Mouse (Mus musculus) hindbrain, embryonic 14.5 days (tissue): ENCODE data around the gene Smad6. TPM values are rescaled to one million over a fixed set of nuclear protein-coding genes. Genes with fewer than 3 reads are reported as not detected.

ENCODE experiments used
- ATAC-seq: fragments of 200-750 bp; cut with Nextera tagmentation; 2 replicates; pipeline ENCODE4 v1.8.0; 2017; ENCODE audit warnings: moderate number of reproducible peaks, mild to moderate bottlenecking, moderate TSS enrichment, moderate library complexity; ENCODE audit not compliant: low FRiP score
- DNase-seq: peaks from one replicate; pipeline ENCODE4 v3.0.0-alpha.2; 2015; ENCODE audit warnings: low spot score
- H3K27ac ChIP-seq: fragments of 300-500 bp; sonication (generic); 2 replicates; pipeline ENCODE4 v1.5.1; 2014; ENCODE audit warnings: mild to moderate bottlenecking, moderate library complexity
- H3K27me3 ChIP-seq: fragments of 300-500 bp; sonication (generic); 2 replicates; pipeline ENCODE4 v1.6.1; 2014; ENCODE audit warnings: mild to moderate bottlenecking, low read length, mixed read lengths; ENCODE audit not compliant: control insufficient read depth, insufficient read depth
- H3K36me3 ChIP-seq: fragments of 300-500 bp; sonication (generic); replicated peaks from 2 replicates; pipeline ENCODE4 v1.6.1; 2014; ENCODE audit not compliant: control insufficient read depth, insufficient read depth
- H3K4me1 ChIP-seq: fragments of 300-500 bp; sonication (generic); replicated peaks from 2 replicates; pipeline ENCODE4 v1.6.1; 2014; ENCODE audit warnings: antibody characterized with exemption, low read length, mixed read lengths; ENCODE audit not compliant: control insufficient read depth, insufficient read depth
- H3K4me2 ChIP-seq: fragments of 300-500 bp; sonication (generic); replicated peaks from 2 replicates; pipeline ENCODE4 v1.6.1; 2014; ENCODE audit warnings: mild to moderate bottlenecking, moderate library complexity
- H3K4me3 ChIP-seq: fragments of 300-500 bp; sonication (generic); replicated peaks from 2 replicates; pipeline ENCODE4 v1.5.1; 2014; ENCODE audit warnings: mild to moderate bottlenecking, low read length
- H3K9ac ChIP-seq: fragments of 300-500 bp; sonication (generic); 2 replicates; pipeline ENCODE4 v1.6.1; 2014
- H3K9me3 ChIP-seq: fragments of 300-500 bp; sonication (generic); 2 replicates; pipeline ENCODE4 v1.6.1; 2016; ENCODE audit warnings: low read length; ENCODE audit not compliant: control insufficient read depth
- WGBS: fragments of 180-500 bp; shearing (Covaris S2); extraction: QIAGEN DNeasy Blood & Tissue Kit; methylation state at CpG from one replicate; pipeline ENCODE4 v1.1.7; 2014; 5-methylcytosine and 5-hydroxymethylcytosine counted together
- polyA plus RNA-seq: library from polyadenylated mRNA; unstranded; fragments of >200 nt; fragmentation: Nextera tagmentation; extraction: Ambion mirVana; gene quantifications from 2 replicates; pipeline ENCODE4 v1.2.1, GENCODE M21; 2014

Gene Smad6
- polyA plus RNA-seq, result 2.3 and 2.7 TPM in 2 replicates

DNA sequence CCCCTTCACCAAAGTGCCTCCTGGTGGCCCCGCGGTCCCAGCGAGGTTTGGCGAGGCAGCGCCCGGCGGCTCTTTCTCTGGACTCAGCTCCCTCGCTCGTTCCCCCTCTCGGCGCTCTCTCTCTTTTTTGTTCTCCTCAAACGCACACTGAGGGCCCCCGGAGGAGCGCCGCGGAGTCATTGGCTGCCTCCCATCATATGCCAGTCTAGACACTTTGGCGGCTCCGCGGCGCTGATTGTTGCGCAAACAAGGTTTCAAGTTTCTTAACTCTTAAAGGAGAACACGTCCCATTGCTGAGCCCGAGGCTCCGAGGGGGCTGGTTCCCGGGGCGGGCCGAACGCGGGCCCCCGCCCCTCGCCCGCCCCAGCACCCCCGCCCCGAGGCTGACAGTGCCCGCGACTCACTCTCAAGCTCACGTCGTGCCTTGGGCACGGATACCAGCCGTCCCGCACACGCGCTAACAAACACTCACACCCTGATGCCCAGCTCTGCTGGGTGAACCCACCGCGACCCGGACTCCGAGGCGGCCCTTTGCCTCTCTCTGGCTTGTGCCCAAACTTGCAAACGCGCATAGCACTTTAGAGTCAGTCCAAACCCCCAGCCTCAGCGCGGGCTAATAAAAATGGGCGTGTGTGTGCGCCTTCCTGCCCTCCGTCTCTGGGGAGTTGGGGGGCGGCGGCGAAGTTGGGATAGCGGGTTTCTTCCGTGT, at the start of gene Smad6:
TSS of gene Smad6 (minus strand) at position 207 of the 709 bp plus-strand sequence.
- Histone ChIP-seq H3K9ac (peak within 1 kb of the TSS; percentile 70), H3K27ac (peak within 1 kb of the TSS; percentile 59), H3K4me1 (peaks cover 52% of the 10 kb centered on the region), H3K36me3 (no peaks in the 10 kb centered on the region), H3K4me3 (peak within 1 kb of the TSS; percentile 55), H3K4me2 (peak within 1 kb of the TSS; percentile 89), H3K27me3 (peaks cover 49% of the 10 kb centered on the region), H3K9me3 (no peaks in the 10 kb centered on the region)
- ATAC-seq (peak; percentile 73), DNase-seq (peak; percentile 84)
- under 1% methylated on average over 55 of the region's 60 CpGs for WGBS

GRCm38 (mm10) chr9:64070674-64071073, 48.8 kb upstream of the Smad6 start:
- WGBS, result 91% methylated on average over 5 of the region's 5 CpGs
- H3K27me3 ChIP-seq, result no peaks in the 10 kb centered on the region
- no peak for DNase-seq
- no peak overlapping the region for H3K9ac ChIP-seq
- no peaks in the 10 kb centered on the region for H3K36me3 ChIP-seq
- H3K27ac ChIP-seq, result no peak overlapping the region
- no peak overlapping the region for H3K4me3 ChIP-seq
- no peak for ATAC-seq
- H3K9me3 ChIP-seq, result no peaks in the 10 kb centered on the region
- H3K4me1 ChIP-seq, result peaks cover 13% of the 10 kb centered on the region
- H3K4me2 ChIP-seq, result no peak overlapping the region

DNA sequence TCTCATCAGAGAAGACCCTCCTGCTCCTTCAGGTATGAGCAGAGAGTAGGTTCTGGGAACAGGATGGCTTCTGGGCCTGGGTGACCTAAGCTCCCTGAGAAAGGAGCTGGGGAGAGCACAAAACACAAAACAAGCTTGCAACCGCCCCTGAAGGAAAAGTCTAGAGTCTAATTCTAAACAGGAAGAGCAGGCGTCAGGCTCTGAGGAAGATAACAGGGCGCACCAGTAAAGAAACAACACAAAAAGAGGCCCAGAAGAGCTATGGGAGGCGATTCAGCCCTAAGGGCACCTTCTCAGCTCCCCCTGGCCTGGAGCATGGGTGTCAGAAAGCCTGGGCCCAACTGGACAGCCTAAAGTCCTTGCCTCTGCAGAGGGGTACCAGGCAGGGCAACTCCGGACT, 47.3 kb upstream of the Smad6 start:
- WGBS, result 84% methylated on average over 5 of the region's 5 CpGs
- no peaks in the 10 kb centered on the region for H3K36me3 ChIP-seq
- no peak overlapping the region for H3K27ac ChIP-seq
- H3K4me2 ChIP-seq, result no peak overlapping the region
- H3K27me3 ChIP-seq, result no peaks in the 10 kb centered on the region
- H3K9ac ChIP-seq, result no peak overlapping the region
- H3K9me3 ChIP-seq, result no peaks in the 10 kb centered on the region
- no peak overlapping the region for H3K4me3 ChIP-seq
- H3K4me1 ChIP-seq, result peaks cover 13% of the 10 kb centered on the region
- ATAC-seq (no peak), DNase-seq (no peak)

DNA sequence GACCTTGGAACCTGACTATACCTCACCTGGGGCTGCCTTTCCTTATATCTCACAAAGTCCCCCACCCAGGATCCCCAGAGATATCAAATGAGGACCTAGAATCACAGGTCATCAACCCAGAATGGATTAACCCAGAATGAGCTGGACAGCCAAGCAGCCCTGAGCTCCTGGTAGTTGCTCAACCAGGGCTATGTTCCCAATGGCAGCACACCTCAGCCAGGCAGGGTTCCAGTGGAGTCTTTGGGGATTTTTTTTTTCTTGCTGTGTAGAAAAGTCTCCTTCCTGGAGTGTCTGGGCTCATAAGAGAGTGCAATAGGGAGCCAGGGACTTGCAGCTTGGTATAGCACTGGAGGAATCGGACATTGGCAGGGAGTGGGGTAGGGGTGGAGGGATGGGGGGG, 46.7 kb upstream of the Smad6 start:
- H3K9me3 ChIP-seq, result no peaks in the 10 kb centered on the region
- H3K36me3 ChIP-seq, result no peaks in the 10 kb centered on the region
- ATAC-seq, result no peak
- no peak overlapping the region for H3K4me2 ChIP-seq
- H3K4me1 ChIP-seq, result peaks cover 13% of the 10 kb centered on the region
- H3K27ac ChIP-seq, result no peak overlapping the region
- DNase-seq, result no peak
- no peak overlapping the region for H3K4me3 ChIP-seq
- no peaks in the 10 kb centered on the region for H3K27me3 ChIP-seq
- WGBS, result no CpG with 5 or more reads among the region's 1 CpGs
- no peak overlapping the region for H3K9ac ChIP-seq

DNA sequence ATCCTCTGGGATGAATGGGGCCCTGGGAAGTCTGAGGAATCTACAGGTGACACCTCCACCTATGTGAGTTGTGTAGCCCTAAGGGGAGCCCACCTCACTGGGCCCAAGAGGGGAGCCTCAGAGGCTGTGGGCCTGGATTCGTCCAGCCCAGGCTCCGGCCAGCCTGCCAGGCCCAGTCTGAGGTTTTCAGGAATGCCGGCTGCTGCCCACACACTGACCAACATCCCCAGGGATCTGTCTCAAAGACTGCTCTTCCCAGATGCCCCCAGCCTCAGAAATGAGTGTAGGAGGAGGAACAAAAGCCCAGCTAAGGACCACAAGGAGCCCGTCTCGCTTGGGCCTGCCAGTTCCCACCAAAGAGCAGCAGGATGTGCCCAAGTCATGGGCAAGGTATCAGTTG, 45.9 kb upstream of the Smad6 start:
- ATAC-seq, result no peak
- no peak overlapping the region for H3K9ac ChIP-seq
- no peaks in the 10 kb centered on the region for H3K9me3 ChIP-seq
- peaks cover 13% of the 10 kb centered on the region for H3K4me1 ChIP-seq
- DNase-seq, result no peak
- H3K4me2 ChIP-seq, result no peak overlapping the region
- WGBS, result 81% methylated on average over 5 of the region's 5 CpGs
- no peak overlapping the region for H3K27ac ChIP-seq
- no peaks in the 10 kb centered on the region for H3K36me3 ChIP-seq
- no peak overlapping the region for H3K4me3 ChIP-seq
- H3K27me3 ChIP-seq, result no peaks in the 10 kb centered on the region

DNA sequence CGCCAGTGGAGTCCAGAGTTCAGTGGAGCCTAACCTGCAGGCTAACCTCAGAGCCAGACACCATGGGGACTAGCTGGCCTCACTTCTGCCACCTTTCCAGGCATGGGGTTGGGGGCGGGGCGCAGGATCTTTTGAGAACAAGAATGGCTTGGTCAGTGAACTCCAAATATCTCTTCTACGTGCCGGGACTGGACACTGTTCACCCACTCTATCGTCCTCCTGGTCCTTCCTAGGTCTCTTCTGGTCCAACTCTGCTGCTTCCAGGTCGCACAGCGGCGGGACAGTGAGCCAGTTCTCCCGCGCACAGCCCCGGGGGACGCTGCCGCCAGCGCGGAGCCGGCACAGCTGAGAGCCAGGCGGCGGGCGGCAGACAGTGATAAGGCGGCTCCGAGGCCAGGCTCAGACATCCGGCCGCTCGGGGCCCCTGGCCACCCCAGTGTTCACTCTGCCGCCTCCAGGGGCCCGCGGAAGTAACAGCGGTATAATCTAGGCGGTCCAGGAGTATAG, 38.2 kb upstream of the Smad6 start:
- DNase-seq (no peak), ATAC-seq (no peak)
- H3K36me3 ChIP-seq, result no peaks in the 10 kb centered on the region
- H3K4me2 ChIP-seq, result peak overlapping the region; percentile 45
- H3K4me1 ChIP-seq, result peaks cover 13% of the 10 kb centered on the region; the same call in 1 of the 2 replicates
- 0 out of 2 replicates have a peak, but pooled peaks cover 4% of the 10 kb centered on the region for H3K27me3 ChIP-seq
- H3K27ac ChIP-seq, result no peak overlapping the region
- peak overlapping the region; percentile 26; the same call in 1 of the 2 replicates for H3K9ac ChIP-seq
- H3K9me3 ChIP-seq, result no peaks in the 10 kb centered on the region
- WGBS, result 4% methylated on average over 30 of the region's 30 CpGs
- H3K4me3 ChIP-seq, result peak overlapping the region; percentile 13; the same call in 1 of the 2 replicates

DNA sequence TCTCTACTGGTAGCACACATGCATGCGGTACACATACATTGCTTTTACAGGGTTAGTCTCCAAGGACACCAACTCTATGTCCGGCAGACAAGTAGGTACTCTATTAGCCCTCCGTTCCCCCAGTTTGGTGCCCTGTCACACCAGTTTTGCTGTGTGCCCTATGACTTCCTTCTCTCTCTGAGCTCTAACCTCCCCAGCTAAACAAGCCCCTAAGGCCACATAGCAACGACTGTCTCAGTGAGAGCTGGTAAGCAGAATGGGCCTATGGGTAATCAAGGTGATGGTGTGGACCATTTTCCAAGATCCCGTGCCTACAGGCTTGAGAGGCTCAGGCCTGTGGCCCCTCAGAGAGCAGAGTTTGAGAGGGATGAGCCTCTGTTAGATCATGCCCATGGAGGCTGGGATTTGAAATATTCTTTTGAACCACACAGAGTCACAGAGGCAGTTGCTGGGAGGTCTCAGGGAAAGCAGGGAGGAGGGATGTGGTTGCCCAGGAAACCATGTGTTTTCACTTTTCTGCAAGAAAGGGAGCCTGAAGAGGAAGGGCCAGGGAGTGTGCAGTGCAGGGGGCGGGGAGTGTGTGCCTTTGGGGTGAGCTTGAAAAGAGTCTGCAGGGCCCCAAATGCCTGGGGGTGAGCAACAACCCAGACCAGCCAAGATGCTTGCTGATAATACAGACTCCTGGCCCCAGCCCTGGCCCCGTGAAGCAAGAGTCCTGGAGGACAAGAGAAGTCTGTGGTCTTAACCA, 36.2 kb upstream of the Smad6 start:
- ATAC-seq (peak; percentile 60; the same call in 1 of the 2 replicates), DNase-seq (peak; percentile 43)
- H3K27me3 ChIP-seq, result 0 out of 2 replicates have a peak, but pooled peaks cover 4% of the 10 kb centered on the region
- no peak overlapping the region for H3K4me3 ChIP-seq
- no peaks in the 10 kb centered on the region for H3K9me3 ChIP-seq
- 47% methylated on average over 7 of the region's 7 CpGs for WGBS
- no peak overlapping the region for H3K4me2 ChIP-seq
- H3K36me3 ChIP-seq, result no peaks in the 10 kb centered on the region
- H3K27ac ChIP-seq, result peak overlapping the region; percentile 32; the same call in 1 of the 2 replicates
- H3K4me1 ChIP-seq, result peaks cover 13% of the 10 kb centered on the region; the same call in 1 of the 2 replicates
- H3K9ac ChIP-seq, result no peak overlapping the region

DNA sequence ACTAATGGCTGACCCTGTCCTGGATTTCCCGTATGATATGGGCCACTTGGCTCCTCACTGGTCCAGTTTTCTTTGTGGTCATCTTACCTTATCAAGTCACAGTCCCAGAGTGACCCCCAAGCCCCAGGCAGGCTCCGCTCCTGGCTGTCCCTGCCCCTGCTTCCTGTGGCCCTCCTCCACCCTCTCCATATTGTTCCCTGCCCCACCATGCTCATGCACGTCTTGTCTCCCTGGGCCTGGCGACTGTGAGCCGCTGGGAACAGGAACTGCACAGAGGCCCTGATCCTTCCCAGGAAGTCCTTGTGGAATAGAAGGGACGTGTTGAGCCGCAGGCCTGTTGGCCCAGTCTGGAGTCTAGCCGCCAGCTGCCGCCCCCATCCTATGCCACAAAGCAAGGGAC, 33.3 kb upstream of the Smad6 start:
- no peak for ATAC-seq
- no peaks in the 10 kb centered on the region for H3K36me3 ChIP-seq
- WGBS, result 58% methylated on average over 9 of the region's 9 CpGs
- no peak overlapping the region for H3K9ac ChIP-seq
- no peak overlapping the region for H3K4me2 ChIP-seq
- H3K9me3 ChIP-seq, result no peaks in the 10 kb centered on the region
- H3K27ac ChIP-seq, result no peak overlapping the region
- H3K4me3 ChIP-seq, result no peak overlapping the region
- H3K27me3 ChIP-seq, result 0 out of 2 replicates have a peak, but pooled peaks cover 4% of the 10 kb centered on the region
- DNase-seq, result no peak
- peaks cover 13% of the 10 kb centered on the region for H3K4me1 ChIP-seq

- Histone ChIP-seq H3K36me3 (no peaks in the 10 kb centered on the region), H3K4me2 (no peak overlapping the region), H3K4me3 (no peak overlapping the region), H3K27ac (no peak overlapping the region), H3K9me3 (no peaks in the 10 kb centered on the region), H3K4me1 (peaks cover 19% of the 10 kb centered on the region), H3K27me3 (no peaks in the 10 kb centered on the region), H3K9ac (no peak overlapping the region)
- no peak for DNase-seq
- no peak for ATAC-seq
- 51% methylated on average over 4 of the region's 4 CpGs for WGBS
Measured at GRCm38 (mm10) chr9:64053786-64054185, 31.9 kb upstream of the Smad6 start.
